Mouse (Mus musculus) kidney, embryonic 14.5 days (tissue): ENCODE data around the gene Fasn. TPM values are rescaled to one million over a fixed set of nuclear protein-coding genes. Genes with fewer than 3 reads are reported as not detected.
"Not testable (repeated sequence)": the region's sequence is repeated elsewhere in the genome, so short reads cannot be mapped to it uniquely, and the experiment has no call there.

Experiments
- ATAC-seq: fragments of 200-750 bp; cut with Nextera tagmentation; 2 replicates; pipeline ENCODE4 v1.8.0; 2017; ENCODE audit warnings: moderate number of reproducible peaks, mild to moderate bottlenecking, moderate TSS enrichment, moderate library complexity; ENCODE audit not compliant: low FRiP score, low TSS enrichment
- H3K27ac ChIP-seq: fragments of 300-500 bp; sonication (generic); 2 replicates; pipeline ENCODE4 v1.5.1; 2014; ENCODE audit warnings: low read depth, mild to moderate bottlenecking, low read length, moderate library complexity, mixed read lengths
- H3K27me3 ChIP-seq: fragments of 300-500 bp; sonication (generic); 2 replicates; pipeline ENCODE4 v1.6.1; 2014; ENCODE audit warnings: mild to moderate bottlenecking, low read length; ENCODE audit not compliant: control insufficient read depth, insufficient read depth
- H3K36me3 ChIP-seq: fragments of 300-500 bp; sonication (generic); 2 replicates; pipeline ENCODE4 v1.6.1; 2014; ENCODE audit warnings: low read length, mixed read lengths; ENCODE audit not compliant: control insufficient read depth, insufficient read depth
- H3K4me1 ChIP-seq: fragments of 300-500 bp; sonication (generic); 2 replicates; pipeline ENCODE4 v1.6.1; 2014; ENCODE audit warnings: low read length, mixed read lengths; ENCODE audit not compliant: control insufficient read depth, insufficient read depth
- H3K4me2 ChIP-seq: fragments of 300-500 bp; sonication (generic); replicated peaks from 2 replicates; pipeline ENCODE4 v1.6.1; 2014; ENCODE audit warnings: low read depth, mild to moderate bottlenecking, low read length
- H3K4me3 ChIP-seq: fragments of 300-500 bp; sonication (generic); 2 replicates; pipeline ENCODE4 v1.5.1; 2014; ENCODE audit warnings: mild to moderate bottlenecking, low read length
- H3K9ac ChIP-seq: fragments of 300-500 bp; sonication (generic); 2 replicates; pipeline ENCODE4 v1.6.1; 2014; ENCODE audit warnings: low read depth, mild to moderate bottlenecking, low read length, moderate library complexity
- H3K9me3 ChIP-seq: fragments of 300-500 bp; sonication (generic); 2 replicates; pipeline ENCODE4 v1.6.1; 2016; ENCODE audit warnings: low read length; ENCODE audit not compliant: control insufficient read depth
- WGBS: fragments of 180-500 bp; shearing (Covaris S2); extraction: QIAGEN DNeasy Blood & Tissue Kit; methylation state at CpG from one replicate; pipeline ENCODE4 v1.1.7; 2014; 5-methylcytosine and 5-hydroxymethylcytosine counted together
- polyA plus RNA-seq: library from polyadenylated mRNA; unstranded; fragments of >200 nt; fragmentation: Nextera tagmentation; extraction: Ambion mirVana; gene quantifications from 2 replicates; pipeline ENCODE4 v1.2.1, GENCODE M21; 2014

Fasn gene
- polyA plus RNA-seq, 1 experiment from 2014 or later = 79.9 TPM

- Histone ChIP-seq H3K36me3 (peaks cover 13% of the 10 kb centered on the region; the same call in 1 of the 2 replicates), H3K27ac (no peak overlapping the region), H3K9ac (no peak overlapping the region), H3K27me3 (no peaks in the 10 kb centered on the region), H3K4me1 (no peaks in the 10 kb centered on the region), H3K4me3 (no peak overlapping the region), H3K4me2 (no peak overlapping the region), H3K9me3 (no peaks in the 10 kb centered on the region)
- ATAC-seq = no peak
- WGBS = 40% methylated on average over 6 of the region's 6 CpGs
Measured at GRCm38 (mm10) chr11:120777123-120777522, 47.2 kb downstream of the Fasn start.

GRCm38 (mm10) chr11:120775774-120776469, 48.4 kb downstream of the Fasn start:
- no peak overlapping the region for H3K27ac ChIP-seq
- 27% methylated on average over 15 of the region's 15 CpGs for WGBS
- no peaks in the 10 kb centered on the region for H3K4me1 ChIP-seq
- H3K27me3 ChIP-seq = no peaks in the 10 kb centered on the region
- H3K9me3 ChIP-seq = no peaks in the 10 kb centered on the region
- H3K4me3 ChIP-seq = no peak overlapping the region
- peaks cover 6% of the 10 kb centered on the region; the same call in 1 of the 2 replicates for H3K36me3 ChIP-seq
- H3K4me2 ChIP-seq = no peak overlapping the region
- H3K9ac ChIP-seq = no peak overlapping the region
- peak; percentile 91 for ATAC-seq

GRCm38 (mm10) chr11:120773463-120774190, 50.7 kb downstream of the Fasn start:
- Histone ChIP-seq H3K9ac (no peak overlapping the region), H3K27me3 (no peaks in the 10 kb centered on the region), H3K27ac (no peak overlapping the region), H3K4me2 (no peak overlapping the region), H3K9me3 (no peaks in the 10 kb centered on the region), H3K4me3 (no peak overlapping the region), H3K4me1 (no peaks in the 10 kb centered on the region), H3K36me3 (no peaks in the 10 kb centered on the region)
- 88% methylated on average over 7 of the region's 7 CpGs for WGBS
- ATAC-seq = no peak

GRCm38 (mm10) chr11:120772749-120773148, 51.6 kb downstream of the Fasn start:
- no peak overlapping the region for H3K4me2 ChIP-seq
- H3K4me1 ChIP-seq = no peaks in the 10 kb centered on the region
- no peaks in the 10 kb centered on the region for H3K9me3 ChIP-seq
- H3K36me3 ChIP-seq = no peaks in the 10 kb centered on the region
- H3K27me3 ChIP-seq = no peaks in the 10 kb centered on the region
- WGBS = 84% methylated on average over 3 of the region's 3 CpGs
- no peak overlapping the region for H3K9ac ChIP-seq
- ATAC-seq = no peak
- H3K27ac ChIP-seq = no peak overlapping the region
- no peak overlapping the region for H3K4me3 ChIP-seq

GRCm38 (mm10) chr11:120768206-120768605, 56.1 kb downstream of the Fasn start:
- Histone ChIP-seq H3K4me3 (no peak overlapping the region), H3K27me3 (no peaks in the 10 kb centered on the region), H3K9ac (no peak overlapping the region), H3K4me1 (no peaks in the 10 kb centered on the region), H3K36me3 (no peaks in the 10 kb centered on the region), H3K9me3 (no peaks in the 10 kb centered on the region), H3K4me2 (no peak overlapping the region), H3K27ac (no peak overlapping the region)
- WGBS = 25% methylated on average over 1 of the region's 1 CpGs
- no peak for ATAC-seq

- H3K27me3 ChIP-seq, H3K36me3 ChIP-seq, H3K4me2 ChIP-seq, H3K4me3 ChIP-seq, H3K9ac ChIP-seq, H3K9me3 ChIP-seq, H3K4me1 ChIP-seq, H3K27ac ChIP-seq, ATAC-seq: not testable (repeated sequence)
- WGBS = 81% methylated on average over 3 of the region's 7 CpGs
Measured at GRCm38 (mm10) chr11:120767023-120767422, 57.3 kb downstream of the Fasn start.

DNA sequence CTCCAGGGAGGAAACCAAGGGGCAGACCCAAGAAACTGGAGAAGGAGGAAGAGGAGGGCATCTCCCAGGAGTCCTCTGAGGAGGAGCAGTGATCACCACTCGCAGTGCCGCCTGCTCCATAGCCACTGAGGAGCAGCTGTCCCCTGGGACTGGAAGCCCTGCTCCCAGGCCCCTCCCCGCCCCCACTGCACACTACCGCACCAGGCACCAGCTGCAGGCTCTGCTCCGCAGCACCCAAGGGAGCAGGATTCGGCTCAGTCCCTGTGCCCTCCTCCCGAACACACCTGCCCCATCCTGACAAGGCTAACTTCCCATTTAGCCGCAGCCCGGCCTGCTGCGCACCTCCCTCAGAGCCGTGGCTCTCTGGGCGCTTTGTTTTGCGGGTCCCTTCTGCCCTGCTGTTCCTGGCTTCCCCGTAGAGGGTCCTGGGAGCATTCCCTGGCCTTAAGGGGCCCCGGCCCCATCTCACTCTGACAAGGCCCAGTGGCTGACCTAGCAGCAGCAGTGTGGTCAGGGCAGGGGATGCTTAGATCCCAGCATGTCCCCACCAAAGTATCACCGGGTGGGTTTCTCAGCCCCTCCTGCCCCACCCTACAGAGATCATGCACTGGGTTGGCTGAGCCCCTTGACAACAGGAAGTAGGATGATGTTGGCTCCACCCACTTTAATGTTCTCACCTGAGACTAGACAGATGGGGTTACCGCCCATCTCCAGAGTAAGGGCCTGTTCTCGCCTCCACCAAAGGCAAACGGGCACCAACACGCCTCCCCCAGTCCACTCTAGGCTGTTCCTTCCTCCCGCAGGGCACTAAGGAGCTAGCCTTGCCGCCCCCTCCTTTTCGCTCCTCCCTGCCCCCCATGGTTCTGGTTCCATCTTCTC, 61.0 kb downstream of the Fasn start:
- peaks cover 16% of the 10 kb centered on the region for H3K9me3 ChIP-seq
- not testable (repeated sequence) for H3K27me3 ChIP-seq, H3K27ac ChIP-seq, H3K36me3 ChIP-seq, H3K4me3 ChIP-seq, H3K4me2 ChIP-seq, H3K9ac ChIP-seq, H3K4me1 ChIP-seq
- WGBS = 0% methylated on average over 2 of the region's 23 CpGs
- peak; percentile 37; the same call in 1 of the 2 replicates for ATAC-seq

DNA sequence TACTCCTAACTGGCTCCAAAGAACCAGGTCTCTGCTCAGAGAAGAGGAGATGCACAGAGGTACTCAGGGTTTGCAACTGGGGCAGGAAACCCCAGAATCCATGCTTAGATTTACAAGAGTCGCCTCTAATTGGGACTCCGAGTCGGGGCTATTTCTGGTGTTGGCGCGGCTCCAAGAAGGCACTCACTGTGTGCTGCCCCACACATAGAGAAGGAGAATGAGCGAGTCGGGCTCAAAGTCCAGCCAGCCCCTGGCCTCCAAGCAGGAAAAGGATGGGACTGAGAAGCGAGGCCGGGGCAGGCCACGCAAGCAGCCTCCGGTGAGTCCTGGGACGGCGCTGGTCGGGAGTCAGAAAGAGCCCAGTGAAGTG, 61.7 kb downstream of the Fasn start, which contains the start of gene Hmga1b:
Hmga1b (plus strand) TSS at position 123 of the 370 bp plus-strand sequence.
- H3K36me3 ChIP-seq, H3K9ac ChIP-seq, H3K27me3 ChIP-seq, H3K4me3 ChIP-seq, H3K4me1 ChIP-seq, H3K27ac ChIP-seq, H3K4me2 ChIP-seq: not testable (repeated sequence)
- H3K9me3 ChIP-seq = peaks cover 23% of the 10 kb centered on the region
- ATAC-seq = peak; percentile 18; the same call in 1 of the 2 replicates
- 23% methylated on average over 13 of the region's 14 CpGs for WGBS
